Mouse (Mus musculus): ENCODE measurements around the gene Klra5.
"Not testable (repeated sequence)": the region's sequence is repeated elsewhere in the genome, so short reads cannot be mapped to it uniquely, and the experiment has no call there.

Gene Klra5

GRCm38 (mm10) chr6:129917476-129917946 lies at the start of gene Klra5:
TSS of gene Klra5 (minus strand) at chr6:129917650.
- DNase-seq = not testable (repeated sequence)

- no peak for DNase-seq
Observed at GRCm38 (mm10) chr6:129916996-129917395, 454 bp downstream of the Klra5 start.

- DNase-seq = no peak
Observed at GRCm38 (mm10) chr6:129882525-129882924, 34.9 kb downstream of the Klra5 start.

- DNase-seq = no peak
Observed at GRCm38 (mm10) chr6:129876549-129876948, 40.9 kb downstream of the Klra5 start, which contains the start of gene Klra17. TSS of gene Klra17 (minus strand) at chr6:129876672.

- DNase-seq = not testable (repeated sequence)
Observed at GRCm38 (mm10) chr6:129862349-129862748, 55.1 kb downstream of the Klra5 start, which contains the start of gene Gm17631. TSS of gene Gm17631 (plus strand) at chr6:129862649.
